Mouse (Mus musculus): Measurements from ENCODE around the gene Fxyd4. TPM values are rescaled to one million over a fixed set of nuclear protein-coding genes. Genes with fewer than 3 reads are reported as not detected.
A peak's percentile ranks its signal among the peaks of the same experiment; 100 is the strongest.

Fxyd4 gene
- polyA plus RNA-seq, 1 experiment from 2014 or later, result 2.0 TPM

GRCm38 (mm10) chr6:117900126-117901080 is 37.1 kb downstream of the Fxyd4 start, which contains the start of gene Hnrnpf:
Hnrnpf (plus strand) TSS chr6:117900324.
- no peak within 1 kb of the TSS for H3K9ac ChIP-seq
- no peaks in the 10 kb centered on the region for H3K27me3 ChIP-seq
- no peak within 1 kb of the TSS for H3K4me2 ChIP-seq
- peaks cover 3% of the 10 kb centered on the region; the same call in 1 of the 2 replicates for H3K4me1 ChIP-seq
- no peak within 1 kb of the TSS for H3K4me3 ChIP-seq (replicated peaks)
- H3K36me3 ChIP-seq (replicated peaks), result no peaks in the 10 kb centered on the region
- no peak for ATAC-seq (ENCODE audit: low FRiP score)
- no peak within 1 kb of the TSS for H3K27ac ChIP-seq
- 90% methylated on average over 17 of the region's 17 CpGs for WGBS
- H3K9me3 ChIP-seq, result no peaks in the 10 kb centered on the region

GRCm38 (mm10) chr6:117897800-117898199 is 39.7 kb downstream of the Fxyd4 start:
- Histone ChIP-seq H3K4me2 (no peak overlapping the region), H3K27ac (no peak overlapping the region), H3K9ac (no peak overlapping the region), H3K9me3 (no peaks in the 10 kb centered on the region), H3K4me3 (replicated peaks) (no peak overlapping the region), H3K27me3 (no peaks in the 10 kb centered on the region), H3K4me1 (no peaks in the 10 kb centered on the region), H3K36me3 (replicated peaks) (no peaks in the 10 kb centered on the region)
- ATAC-seq (ENCODE audit: low FRiP score), result no peak
- 81% methylated on average over 5 of the region's 5 CpGs for WGBS

- no peaks in the 10 kb centered on the region for H3K9me3 ChIP-seq
- no peak overlapping the region for H3K4me3 ChIP-seq (replicated peaks)
- no peak overlapping the region for H3K4me2 ChIP-seq
- no peaks in the 10 kb centered on the region for H3K27me3 ChIP-seq
- 89% methylated on average over 2 of the region's 2 CpGs for WGBS
- H3K4me1 ChIP-seq, result 0 out of 2 replicates have a peak, but pooled peaks cover 6% of the 10 kb centered on the region
- no peak overlapping the region for H3K9ac ChIP-seq
- ATAC-seq (ENCODE audit: low FRiP score), result no peak
- no peaks in the 10 kb centered on the region for H3K36me3 ChIP-seq (replicated peaks)
- H3K27ac ChIP-seq, result no peak overlapping the region
These were observed 44.1 kb downstream of the Fxyd4 start for GRCm38 (mm10) chr6:117893435-117893834.

GRCm38 (mm10) chr6:117892386-117892785 is 45.1 kb downstream of the Fxyd4 start:
- Histone ChIP-seq H3K4me2 (no peak overlapping the region), H3K36me3 (replicated peaks) (no peaks in the 10 kb centered on the region), H3K27me3 (no peaks in the 10 kb centered on the region), H3K9ac (no peak overlapping the region), H3K4me3 (replicated peaks) (no peak overlapping the region), H3K9me3 (no peaks in the 10 kb centered on the region), H3K4me1 (0 out of 2 replicates have a peak, but pooled peaks cover 6% of the 10 kb centered on the region), H3K27ac (no peak overlapping the region)
- no peak for ATAC-seq (ENCODE audit: low FRiP score)
- WGBS, result 71% methylated on average over 3 of the region's 3 CpGs

- H3K4me2 ChIP-seq, result no peak overlapping the region
- H3K9ac ChIP-seq, result no peak overlapping the region
- WGBS, result 61% methylated on average over 14 of the region's 14 CpGs
- H3K4me3 ChIP-seq (replicated peaks), result no peak overlapping the region
- H3K9me3 ChIP-seq, result no peaks in the 10 kb centered on the region
- no peaks in the 10 kb centered on the region for H3K27me3 ChIP-seq
- 0 out of 2 replicates have a peak, but pooled peaks cover 6% of the 10 kb centered on the region for H3K4me1 ChIP-seq
- H3K36me3 ChIP-seq (replicated peaks), result no peaks in the 10 kb centered on the region
- H3K27ac ChIP-seq, result no peak overlapping the region
- ATAC-seq (ENCODE audit: low FRiP score), result no peak
These were observed 45.9 kb downstream of the Fxyd4 start for GRCm38 (mm10) chr6:117891369-117892160.

- 0 out of 2 replicates have a peak, but pooled peaks cover 6% of the 10 kb centered on the region for H3K4me1 ChIP-seq
- ATAC-seq (ENCODE audit: low FRiP score), result no peak
- H3K4me2 ChIP-seq, result no peak overlapping the region
- no peaks in the 10 kb centered on the region for H3K9me3 ChIP-seq
- H3K27ac ChIP-seq, result no peak overlapping the region
- no peak overlapping the region for H3K9ac ChIP-seq
- H3K4me3 ChIP-seq (replicated peaks), result no peak overlapping the region
- WGBS, result 90% methylated on average over 6 of the region's 6 CpGs
- no peaks in the 10 kb centered on the region for H3K27me3 ChIP-seq
- H3K36me3 ChIP-seq (replicated peaks), result no peaks in the 10 kb centered on the region
These were observed 47.2 kb downstream of the Fxyd4 start for GRCm38 (mm10) chr6:117890257-117890656.

- Histone ChIP-seq H3K27me3 (no peaks in the 10 kb centered on the region), H3K36me3 (replicated peaks) (no peaks in the 10 kb centered on the region), H3K4me3 (replicated peaks) (no peak overlapping the region), H3K27ac (0 out of 2 replicates have a peak overlapping the region, but pooled peaks have one; percentile 31), H3K9ac (0 out of 2 replicates have a peak overlapping the region, but pooled peaks have one; percentile 17), H3K9me3 (no peaks in the 10 kb centered on the region), H3K4me2 (no peak overlapping the region), H3K4me1 (0 out of 2 replicates have a peak, but pooled peaks cover 6% of the 10 kb centered on the region)
- WGBS, result 47% methylated on average over 2 of the region's 2 CpGs
- ATAC-seq (ENCODE audit: low FRiP score), result no peak
These were observed 48.8 kb downstream of the Fxyd4 start for GRCm38 (mm10) chr6:117888642-117889096.

- Histone ChIP-seq H3K4me1 (0 out of 2 replicates have a peak, but pooled peaks cover 6% of the 10 kb centered on the region), H3K4me3 (replicated peaks) (no peak overlapping the region), H3K27me3 (no peaks in the 10 kb centered on the region), H3K36me3 (replicated peaks) (no peaks in the 10 kb centered on the region), H3K27ac (no peak overlapping the region), H3K9ac (no peak overlapping the region), H3K9me3 (no peaks in the 10 kb centered on the region), H3K4me2 (no peak overlapping the region)
- WGBS, result 62% methylated on average over 1 of the region's 1 CpGs
- no peak for ATAC-seq (ENCODE audit: low FRiP score)
These were observed 49.5 kb downstream of the Fxyd4 start for GRCm38 (mm10) chr6:117888032-117888431.

- no peak overlapping the region for H3K27ac ChIP-seq
- ATAC-seq (ENCODE audit: low FRiP score), result no peak
- H3K4me3 ChIP-seq (replicated peaks), result no peak overlapping the region
- WGBS, result 90% methylated on average over 2 of the region's 2 CpGs
- H3K9ac ChIP-seq, result no peak overlapping the region
- no peak overlapping the region for H3K4me2 ChIP-seq
- H3K9me3 ChIP-seq, result no peaks in the 10 kb centered on the region
- H3K4me1 ChIP-seq, result peaks cover 11% of the 10 kb centered on the region
- no peaks in the 10 kb centered on the region for H3K36me3 ChIP-seq (replicated peaks)
- H3K27me3 ChIP-seq, result no peaks in the 10 kb centered on the region
These were observed 51.5 kb downstream of the Fxyd4 start for GRCm38 (mm10) chr6:117885943-117886342.

Small RNA genes lying within 50 kb of the gene (microRNA-seq; reads per million reads assigned to microRNA genes)
- not detected for gene Gm25535

Other genes starting within 250 kb of the Fxyd4 start
- 127 and 136 TPM in 2 replicates for gene Zfp637, start 96.5 kb downstream of the Fxyd4 start, polyA plus RNA-seq (2016; fragmentation: Nextera tagmentation; extraction: Ambion mirVana)
- gene Zfp239, start 75.6 kb downstream of the Fxyd4 start, polyA plus RNA-seq (2016; fragmentation: Nextera tagmentation; extraction: Ambion mirVana), result 13.1 and 16.1 TPM in 2 replicates
- gene Hnrnpf, start 37.4 kb downstream of the Fxyd4 start, polyA plus RNA-seq (2016; fragmentation: Nextera tagmentation; extraction: Ambion mirVana), result 624 TPM in 2 replicates
- 0.33 and 0.49 TPM in 2 replicates for gene Rasgef1a, start 73.7 kb upstream of the Fxyd4 start, polyA plus RNA-seq (2016; fragmentation: Nextera tagmentation; extraction: Ambion mirVana)
- 8.4 and 8.6 TPM in 2 replicates for gene Csgalnact2, start 201.4 kb upstream of the Fxyd4 start, polyA plus RNA-seq (2016; fragmentation: Nextera tagmentation; extraction: Ambion mirVana)

All from forebrain, embryonic 12.5 days (tissue).